11 mouse cellular contexts compared by ENCODE assay signal in the genomic region with DNA sequence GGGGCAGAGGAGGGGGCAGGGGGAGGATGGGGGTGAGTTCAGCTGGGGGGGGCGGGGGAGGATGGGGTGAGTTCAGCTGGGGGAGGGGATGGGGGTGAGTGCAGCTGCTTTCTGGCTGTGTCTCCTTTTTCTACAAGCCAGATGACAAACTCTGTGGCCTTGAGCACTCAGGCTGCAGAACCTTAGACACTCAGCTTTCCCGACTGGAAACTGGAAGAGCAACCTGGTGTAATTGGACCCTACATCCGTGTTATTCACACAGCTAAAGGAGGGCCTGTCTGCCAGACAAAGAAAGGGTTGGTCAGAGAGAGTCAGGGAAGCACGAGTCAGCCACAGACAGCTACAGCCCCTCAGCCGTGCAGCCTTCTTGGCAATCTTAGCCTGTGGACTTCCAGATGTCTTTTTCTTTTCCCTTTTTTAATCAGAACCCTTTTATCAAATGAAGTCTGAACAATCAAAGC.
DNase-seq lines count a peak whose midpoint lies in the region; ATAC-seq and TF ChIP-seq lines count a peak whose summit lies in the region.
"Had no signal": no experiment of that assay in that cellular context is flagged by ENCODE, and none has a peak within 500 bp of the region (broad histone marks: within the 10 kb centered on the region; RNA-seq: fewer than 3 reads in every experiment).

No protein-coding gene starts in this region.

- intact Hi-C loops in heart, postnatal 25 days (cut with DNase I): no loop called here

- ATAC-seq in heart, embryonic 15.5 days (replicated peaks; ENCODE audit: insufficient number of reproducible peaks, insufficient read depth, low FRiP score, low read depth): no peak; the same call in 1 of the 2 replicates
- ATAC-seq in stomach, embryonic 14.5 days (ENCODE audit: insufficient number of reproducible peaks, insufficient read depth, low FRiP score, low read depth): 0 out of 2 replicates have a peak, but pooled peaks have one; percentile 37
- ATAC-seq in stomach, postnatal 0 days (ENCODE audit: low FRiP score, low TSS enrichment): no peak
- peak; percentile 74 for ATAC-seq in intestine, embryonic 16.5 days
- ATAC-seq: inflammation-experienced regulatory T-cells, adult 6 months had no signal

- H3K27ac ChIP-seq in heart, embryonic 15.5 days: 0 out of 2 replicates have a peak overlapping the region, but pooled peaks have one; percentile 18
- H3K27ac ChIP-seq in stomach, embryonic 14.5 days (ENCODE audit: low read length): no peak overlapping the region
- H3K27ac ChIP-seq in stomach, postnatal 0 days (replicated peaks): no peak overlapping the region
- peak overlapping the region; percentile 29; the same call in 1 of the 2 replicates for H3K27ac ChIP-seq in intestine, embryonic 16.5 days (ENCODE audit: low read length)

- no peaks in the 10 kb centered on the region for H3K9me3 ChIP-seq in heart, embryonic 15.5 days (replicated peaks)
- no peaks in the 10 kb centered on the region for H3K9me3 ChIP-seq in stomach, embryonic 14.5 days (ENCODE audit: control insufficient read depth, low read depth, low read length)
- no peaks in the 10 kb centered on the region for H3K9me3 ChIP-seq in stomach, postnatal 0 days (ENCODE audit: control insufficient read depth, low read length)
- no peaks in the 10 kb centered on the region for H3K9me3 ChIP-seq in intestine, embryonic 16.5 days (ENCODE audit: control insufficient read depth, low read length)

- H3K27me3 ChIP-seq in heart, embryonic 15.5 days: no peaks in the 10 kb centered on the region
- no peaks in the 10 kb centered on the region for H3K27me3 ChIP-seq in stomach, embryonic 14.5 days (ENCODE audit: control insufficient read depth, insufficient read depth, low read length)
- H3K27me3 ChIP-seq in stomach, postnatal 0 days (ENCODE audit: control insufficient read depth, insufficient read depth, low read length): no peaks in the 10 kb centered on the region
- no peaks in the 10 kb centered on the region for H3K27me3 ChIP-seq in intestine, embryonic 16.5 days (replicated peaks; ENCODE audit: control insufficient read depth, insufficient read depth, low read length)

- no peak overlapping the region for H3K4me2 ChIP-seq in heart, embryonic 15.5 days
- no peak overlapping the region for H3K4me2 ChIP-seq in stomach, embryonic 14.5 days (replicated peaks; ENCODE audit: low read depth, low read length)
- no peak overlapping the region for H3K4me2 ChIP-seq in stomach, postnatal 0 days (replicated peaks; ENCODE audit: low read depth)
- H3K4me2 ChIP-seq in intestine, embryonic 16.5 days (ENCODE audit: low read depth, low read length): no peak overlapping the region

- H3K9ac ChIP-seq in heart, embryonic 15.5 days: no peak overlapping the region
- H3K9ac ChIP-seq in stomach, embryonic 14.5 days (replicated peaks; ENCODE audit: low read depth, low read length): no peak overlapping the region
- H3K9ac ChIP-seq in stomach, postnatal 0 days (ENCODE audit: low read length): no peak overlapping the region
- peak overlapping the region; percentile 8; the same call in 1 of the 2 replicates for H3K9ac ChIP-seq in intestine, embryonic 16.5 days (ENCODE audit: low read depth, low read length)

- TF ChIP-seq EP300 in stomach, postnatal 0 days (optimal IDR thresholded peaks at IDR 0.05): no peak

- no peak for DNase-seq in heart, postnatal 25 days (ENCODE audit: low spot score)
- DNase-seq in stomach, postnatal 0 days (ENCODE audit: low spot score): no peak
- peak; percentile 67 for DNase-seq in thymus, postnatal 4 days
- no peak for DNase-seq in spleen, postnatal 14 days (ENCODE audit: low spot score in 2 of 2)
- DNase-seq in liver: no peak
- DNase-seq: adrenal gland, adult 8-10 months; cerebellum, postnatal 36 days had no signal

- H3K36me3 ChIP-seq in heart, embryonic 15.5 days: no peaks in the 10 kb centered on the region
- H3K36me3 ChIP-seq in stomach, embryonic 14.5 days (ENCODE audit: control insufficient read depth, insufficient read depth, low read length): no peaks in the 10 kb centered on the region
- no peaks in the 10 kb centered on the region for H3K36me3 ChIP-seq in stomach, postnatal 0 days (ENCODE audit: control insufficient read depth, insufficient read depth, low read length)
- no peaks in the 10 kb centered on the region for H3K36me3 ChIP-seq in intestine, embryonic 16.5 days (ENCODE audit: control insufficient read depth, insufficient read depth, low read length)

- no peak overlapping the region for H3K4me3 ChIP-seq in heart, embryonic 15.5 days
- H3K4me3 ChIP-seq in stomach, embryonic 14.5 days (ENCODE audit: low read depth, low read length): no peak overlapping the region
- H3K4me3 ChIP-seq in stomach, postnatal 0 days (ENCODE audit: low read depth, low read length): no peak overlapping the region
- H3K4me3 ChIP-seq in intestine, embryonic 16.5 days (ENCODE audit: low read length): no peak overlapping the region

- WGBS in heart, embryonic 15.5 days: 21% methylated on average over 4 of the region's 5 CpGs
- 5% methylated on average over 4 of the region's 5 CpGs for WGBS in stomach, embryonic 14.5 days
- WGBS in stomach, postnatal 0 days: 12% methylated on average over 5 of the region's 5 CpGs
- 9% methylated on average over 5 of the region's 5 CpGs for WGBS in intestine, embryonic 16.5 days

- H3K4me1 ChIP-seq in heart, embryonic 15.5 days (replicated peaks): peaks cover 16% of the 10 kb centered on the region
- 0 out of 2 replicates have a peak, but pooled peaks cover 8% of the 10 kb centered on the region for H3K4me1 ChIP-seq in stomach, embryonic 14.5 days (ENCODE audit: control insufficient read depth, insufficient read depth, low read length)
- H3K4me1 ChIP-seq in stomach, postnatal 0 days (replicated peaks; ENCODE audit: control insufficient read depth, insufficient read depth): no peaks in the 10 kb centered on the region
- H3K4me1 ChIP-seq in intestine, embryonic 16.5 days (ENCODE audit: control insufficient read depth, insufficient read depth, low read length): peaks cover 11% of the 10 kb centered on the region

- TF ChIP-seq CTCF in stomach, postnatal 0 days (IDR thresholded peaks at IDR 0.05; ENCODE audit: low read depth): no peak

Comparison
In these comparisons a context has a peak if more than half of its experiments do, and no peak if none do; other contexts are left out.
1. ATAC-seq: peak in stomach, embryonic 14.5 days (single experiment) and intestine, embryonic 16.5 days (single experiment); none in heart, embryonic 15.5 days (single experiment) and stomach, postnatal 0 days (single experiment).
2. H3K27ac ChIP-seq: peak in heart, embryonic 15.5 days (single experiment) and intestine, embryonic 16.5 days (single experiment); none in stomach, embryonic 14.5 days (single experiment) and stomach, postnatal 0 days (single experiment).